Mouse (Mus musculus) embryonic facial prominence, embryonic 13.5 days (tissue): ENCODE data around the gene Dyrk3. TPM values are rescaled to one million over a fixed set of nuclear protein-coding genes. Genes with fewer than 3 reads are reported as not detected.

ENCODE experiments used
- ATAC-seq: fragments of 200-750 bp; cut with Nextera tagmentation; 2 replicates; pipeline ENCODE4 v1.8.0; 2017; ENCODE audit warnings: low read depth; ENCODE audit not compliant: insufficient number of reproducible peaks, insufficient read depth, low FRiP score, low TSS enrichment
- H3K27ac ChIP-seq: fragments of 300-500 bp; sonication (generic); 2 replicates; pipeline ENCODE4 v1.5.1; 2015; ENCODE audit warnings: moderate library complexity, mild to moderate bottlenecking, inconsistent platforms
- H3K27me3 ChIP-seq: fragments of 300-500 bp; sonication (generic); 2 replicates; pipeline ENCODE4 v1.6.1; 2015; ENCODE audit warnings: mild to moderate bottlenecking, inconsistent platforms
- H3K36me3 ChIP-seq: fragments of 300-500 bp; sonication (generic); 2 replicates; pipeline ENCODE4 v1.6.1; 2015; ENCODE audit warnings: mild to moderate bottlenecking, inconsistent platforms
- H3K4me1 ChIP-seq: fragments of 300-500 bp; sonication (generic); 2 replicates; pipeline ENCODE4 v1.6.1; 2015; ENCODE audit warnings: inconsistent platforms
- H3K4me2 ChIP-seq: fragments of 300-500 bp; sonication (generic); 2 replicates; pipeline ENCODE4 v1.6.1; 2015; ENCODE audit warnings: moderate library complexity, mild to moderate bottlenecking, inconsistent platforms
- H3K4me3 ChIP-seq: fragments of 300-500 bp; sonication (generic); 2 replicates; pipeline ENCODE4 v1.5.1; 2015; ENCODE audit warnings: mild to moderate bottlenecking, inconsistent platforms
- H3K9ac ChIP-seq: fragments of 300-500 bp; sonication (generic); 2 replicates; pipeline ENCODE4 v1.6.1; 2015; ENCODE audit warnings: mild to moderate bottlenecking, inconsistent platforms
- H3K9me3 ChIP-seq: fragments of 300-500 bp; sonication (generic); 2 replicates; pipeline ENCODE4 v1.6.1; 2016; ENCODE audit warnings: inconsistent platforms
- WGBS: fragments of 180-500 bp; shearing (Covaris S2); methylation state at CpG from one replicate; pipeline ENCODE4 v1.1.7; 2015; ENCODE audit warnings: mixed read lengths; 5-methylcytosine and 5-hydroxymethylcytosine counted together
- polyA plus RNA-seq: library from polyadenylated mRNA; unstranded; fragments of >200 nt; fragmentation: Nextera tagmentation; extraction: Ambion mirVana; gene quantifications from 2 replicates; pipeline ENCODE4 v1.2.1, GENCODE M21; 2015

Gene Dyrk3
- 3.3 and 3.9 TPM in 2 replicates for polyA plus RNA-seq

GRCm38 (mm10) chr1:131138191-131139016 lies at the start of gene Dyrk3:
Gene Dyrk3, minus strand, starts transcription at chr1:131138340.
- whole genome bisulfite sequencing, result 4% methylated on average over 49 of the region's 49 CpGs
- Histone ChIP-seq H3K9ac (peak within 1 kb of the TSS; percentile 74), H3K4me2 (peak within 1 kb of the TSS; percentile 88), H3K27ac (peak within 1 kb of the TSS; percentile 93), H3K9me3 (no peaks in the 10 kb centered on the region), H3K36me3 (no peaks in the 10 kb centered on the region), H3K4me1 (peaks cover 8% of the 10 kb centered on the region), H3K4me3 (peak within 1 kb of the TSS; percentile 85), H3K27me3 (0 out of 2 replicates have a peak, but pooled peaks cover 3% of the 10 kb centered on the region)
- peak; percentile 92 for ATAC-seq

- Histone ChIP-seq H3K27ac (no peak overlapping the region), H3K9me3 (no peaks in the 10 kb centered on the region), H3K4me2 (no peak overlapping the region), H3K4me1 (peaks cover 3% of the 10 kb centered on the region; the same call in 1 of the 2 replicates), H3K9ac (no peak overlapping the region), H3K27me3 (no peaks in the 10 kb centered on the region), H3K4me3 (no peak overlapping the region), H3K36me3 (no peaks in the 10 kb centered on the region)
- WGBS, result 90% methylated on average over 5 of the region's 5 CpGs
- ATAC-seq, result no peak
Observed at GRCm38 (mm10) chr1:131187856-131188255, 49.7 kb upstream of the Dyrk3 start.

- no peaks in the 10 kb centered on the region for H3K9me3 ChIP-seq
- no peak overlapping the region for H3K9ac ChIP-seq
- no peaks in the 10 kb centered on the region for H3K27me3 ChIP-seq
- 83% methylated on average over 6 of the region's 6 CpGs for WGBS
- no peak overlapping the region for H3K27ac ChIP-seq
- H3K4me2 ChIP-seq, result no peak overlapping the region
- H3K4me3 ChIP-seq, result no peak overlapping the region
- no peaks in the 10 kb centered on the region for H3K36me3 ChIP-seq
- H3K4me1 ChIP-seq, result peaks cover 3% of the 10 kb centered on the region; the same call in 1 of the 2 replicates
- ATAC-seq, result no peak
Observed at GRCm38 (mm10) chr1:131186995-131187394, 48.9 kb upstream of the Dyrk3 start.

- peaks cover 3% of the 10 kb centered on the region; the same call in 1 of the 2 replicates for H3K4me1 ChIP-seq
Observed at GRCm38 (mm10) chr1:131185821-131186506, 47.8 kb upstream of the Dyrk3 start.

GRCm38 (mm10) chr1:131184956-131185660 lies 47.0 kb upstream of the Dyrk3 start:
- ATAC-seq, result no peak
- H3K4me2 ChIP-seq, result no peak overlapping the region
- WGBS, result 69% methylated on average over 8 of the region's 8 CpGs
- no peaks in the 10 kb centered on the region for H3K9me3 ChIP-seq
- no peak overlapping the region for H3K4me3 ChIP-seq
- no peak overlapping the region for H3K9ac ChIP-seq
- no peak overlapping the region for H3K27ac ChIP-seq
- peaks cover 3% of the 10 kb centered on the region; the same call in 1 of the 2 replicates for H3K4me1 ChIP-seq
- peaks cover 10% of the 10 kb centered on the region; the same call in 1 of the 2 replicates for H3K36me3 ChIP-seq
- no peaks in the 10 kb centered on the region for H3K27me3 ChIP-seq

More at GRCm38 (mm10) chr1:131185821-131186506, 47.8 kb upstream of the Dyrk3 start:
- Histone ChIP-seq H3K27me3 (no peaks in the 10 kb centered on the region), H3K27ac (no peak overlapping the region), H3K36me3 (0 out of 2 replicates have a peak, but pooled peaks cover 2% of the 10 kb centered on the region), H3K4me2 (no peak overlapping the region), H3K9me3 (no peaks in the 10 kb centered on the region), H3K4me3 (no peak overlapping the region), H3K9ac (no peak overlapping the region)
- ATAC-seq, result no peak
- 69% methylated on average over 13 of the region's 13 CpGs for WGBS

GRCm38 (mm10) chr1:131184253-131184955 lies 46.3 kb upstream of the Dyrk3 start:
- no peak for ATAC-seq
- H3K9me3 ChIP-seq, result no peaks in the 10 kb centered on the region
- 66% methylated on average over 9 of the region's 9 CpGs for WGBS
- H3K27ac ChIP-seq, result no peak overlapping the region
- H3K4me3 ChIP-seq, result no peak overlapping the region
- no peaks in the 10 kb centered on the region for H3K27me3 ChIP-seq
- no peak overlapping the region for H3K9ac ChIP-seq
- no peak overlapping the region for H3K4me2 ChIP-seq
- peaks cover 3% of the 10 kb centered on the region; the same call in 1 of the 2 replicates for H3K4me1 ChIP-seq
- H3K36me3 ChIP-seq, result peaks cover 16% of the 10 kb centered on the region

GRCm38 (mm10) chr1:131183201-131183600 lies 45.1 kb upstream of the Dyrk3 start:
- no peaks in the 10 kb centered on the region for H3K27me3 ChIP-seq
- H3K9me3 ChIP-seq, result no peaks in the 10 kb centered on the region
- 87% methylated on average over 7 of the region's 7 CpGs for WGBS
- peaks cover 23% of the 10 kb centered on the region for H3K36me3 ChIP-seq
- H3K4me3 ChIP-seq, result no peak overlapping the region
- H3K4me1 ChIP-seq, result peaks cover 3% of the 10 kb centered on the region; the same call in 1 of the 2 replicates
- ATAC-seq, result no peak
- no peak overlapping the region for H3K9ac ChIP-seq
- H3K27ac ChIP-seq, result no peak overlapping the region
- no peak overlapping the region for H3K4me2 ChIP-seq

GRCm38 (mm10) chr1:131181642-131182527 lies 43.7 kb upstream of the Dyrk3 start:
- Histone ChIP-seq H3K27me3 (no peaks in the 10 kb centered on the region), H3K4me3 (no peak overlapping the region), H3K4me1 (peaks cover 3% of the 10 kb centered on the region; the same call in 1 of the 2 replicates), H3K9ac (no peak overlapping the region), H3K36me3 (peaks cover 36% of the 10 kb centered on the region), H3K4me2 (no peak overlapping the region), H3K9me3 (no peaks in the 10 kb centered on the region), H3K27ac (no peak overlapping the region)
- WGBS, result 68% methylated on average over 9 of the region's 9 CpGs
- no peak for ATAC-seq

- Histone ChIP-seq H3K4me2 (no peak overlapping the region), H3K9me3 (no peaks in the 10 kb centered on the region), H3K27me3 (no peaks in the 10 kb centered on the region), H3K36me3 (peaks cover 50% of the 10 kb centered on the region), H3K9ac (no peak overlapping the region), H3K4me1 (peaks cover 3% of the 10 kb centered on the region; the same call in 1 of the 2 replicates), H3K27ac (no peak overlapping the region), H3K4me3 (no peak overlapping the region)
- ATAC-seq, result no peak
- 87% methylated on average over 7 of the region's 7 CpGs for WGBS
Observed at GRCm38 (mm10) chr1:131180386-131180785, 42.2 kb upstream of the Dyrk3 start.

GRCm38 (mm10) chr1:131178083-131178482 lies 39.9 kb upstream of the Dyrk3 start:
- H3K4me3 ChIP-seq, result no peak overlapping the region
- no peaks in the 10 kb centered on the region for H3K9me3 ChIP-seq
- 72% methylated on average over 5 of the region's 5 CpGs for WGBS
- H3K27me3 ChIP-seq, result no peaks in the 10 kb centered on the region
- H3K9ac ChIP-seq, result no peak overlapping the region
- peaks cover 73% of the 10 kb centered on the region for H3K36me3 ChIP-seq
- H3K4me1 ChIP-seq, result no peaks in the 10 kb centered on the region
- no peak for ATAC-seq
- H3K27ac ChIP-seq, result no peak overlapping the region
- no peak overlapping the region for H3K4me2 ChIP-seq
